ENCODE assay signal across 8 mouse cellular contexts in the genomic region with DNA sequence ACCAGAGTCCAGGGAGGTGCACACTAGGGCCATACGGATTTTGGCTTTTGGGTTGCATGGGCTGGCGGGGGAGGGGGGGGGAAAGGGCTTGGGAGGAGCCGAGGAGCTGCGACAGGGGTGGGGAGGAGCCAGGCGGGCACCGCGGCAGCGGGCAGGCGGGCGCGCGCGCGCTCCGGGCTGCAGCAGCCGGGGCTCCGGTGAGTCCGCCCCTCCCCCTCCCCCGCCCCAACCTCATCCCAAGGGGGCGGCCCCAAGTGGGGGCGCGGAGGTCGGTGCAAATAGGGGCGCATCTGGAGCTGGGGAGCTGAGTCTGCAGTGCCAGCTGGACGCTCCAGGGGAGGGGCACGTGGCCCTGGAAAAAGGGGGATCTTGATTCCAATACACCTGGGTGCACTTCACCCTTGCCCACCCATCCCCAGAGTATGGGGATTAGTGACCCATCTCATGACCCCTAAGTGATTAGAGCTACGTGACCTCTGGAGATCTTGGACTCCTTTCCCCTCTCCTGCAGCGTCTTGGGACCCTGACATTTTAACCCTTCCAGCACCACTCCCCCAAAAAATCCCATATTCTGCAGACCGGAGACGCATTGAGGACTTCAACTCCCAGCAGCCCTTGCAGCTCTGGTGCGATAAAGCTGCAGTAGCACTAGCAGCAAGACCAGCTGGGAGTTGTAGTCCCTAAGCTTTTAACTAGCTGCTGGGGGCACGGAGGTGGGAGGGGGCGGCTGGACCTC. TPM values are rescaled to one million over a fixed set of nuclear protein-coding genes. Genes with fewer than 3 reads are reported as not detected.
DNase-seq lines count a peak whose midpoint lies in the region; ATAC-seq lines count a peak whose summit lies in the region.

Syt3 (plus strand) TSS at position 123 of the 736 bp plus-strand sequence.

- DNase-seq in ZHBTc4 (ENCODE audit: low read depth, low spot score) = peak; percentile 75
- peak; percentile 90 for DNase-seq in cerebellum, postnatal 25 days
- peak; percentile 84 to 90 for DNase-seq in frontal cortex, postnatal 36 days (ENCODE audit: low spot score in 2 of 2)
- DNase-seq in left cerebral cortex, adult 11 months (ENCODE audit: low spot score) = peak; percentile 69
- DNase-seq in lung, postnatal 25 days (ENCODE audit: low spot score) = peak; percentile 54
- DNase-seq in retina, postnatal 7 days (ENCODE audit: low read depth, low spot score) = peak; percentile 57
- DNase-seq in c-Kit-positive CD71-positive TER-119-positive erythroid progenitor cells, embryonic 14.5 days (ENCODE audit: low spot score) = no peak

- no peaks in the 10 kb centered on the region for H3K36me3 ChIP-seq in hindbrain, embryonic 16.5 days (ENCODE audit: control insufficient read depth, insufficient read depth, low read length)

- peak within 1 kb of the TSS; percentile 93 for H3K4me2 ChIP-seq in hindbrain, embryonic 16.5 days (ENCODE audit: low read length)

- peak; percentile 91 for ATAC-seq in hindbrain, embryonic 16.5 days

- no peaks in the 10 kb centered on the region for H3K27me3 ChIP-seq in hindbrain, embryonic 16.5 days (replicated peaks; ENCODE audit: control insufficient read depth, insufficient read depth, low read length)

- 0% methylated on average over 22 of the region's 33 CpGs for WGBS in hindbrain, embryonic 16.5 days

- H3K9me3 ChIP-seq in hindbrain, embryonic 16.5 days (ENCODE audit: control insufficient read depth, low read length) = no peaks in the 10 kb centered on the region

- peaks cover 8% of the 10 kb centered on the region for H3K4me1 ChIP-seq in hindbrain, embryonic 16.5 days (ENCODE audit: control insufficient read depth, insufficient read depth, low read depth, low read length)

- peak within 1 kb of the TSS; percentile 81 for H3K9ac ChIP-seq in hindbrain, embryonic 16.5 days (ENCODE audit: low read depth, low read length)

- H3K27ac ChIP-seq in hindbrain, embryonic 16.5 days (ENCODE audit: low read depth, low read length) = peak within 1 kb of the TSS; percentile 74

- H3K4me3 ChIP-seq in hindbrain, embryonic 16.5 days (ENCODE audit: low read length) = peak within 1 kb of the TSS; percentile 54

RNA-seq across cellular contexts. Expression of gene Syt3, which starts in this region (rescaled TPM):
- 74.8 and 75.6 TPM in 2 replicates for polyA plus RNA-seq in hindbrain, embryonic 16.5 days (2015; fragmentation: Nextera tagmentation; extraction: Ambion mirVana)
